Mouse (Mus musculus) forebrain, postnatal 0 days (tissue): ENCODE measurements around the gene Clpx. TPM values are rescaled to one million over a fixed set of nuclear protein-coding genes. Genes with fewer than 3 reads are reported as not detected.

Source experiments
- ATAC-seq: fragments of 200-750 bp; cut with Nextera tagmentation; 2 replicates; pipeline ENCODE4 v1.8.0; 2017; ENCODE audit warnings: mild to moderate bottlenecking, moderate library complexity
- DNase-seq: peaks from one replicate; pipeline ENCODE4 v3.0.0-alpha.2; 2015
- H3K27ac ChIP-seq: fragments of 300-500 bp; sonication (generic); 2 replicates; pipeline ENCODE4 v1.5.1; 2014; ENCODE audit warnings: low read depth, mild to moderate bottlenecking, antibody characterized with exemption, low read length, moderate library complexity, mixed read lengths
- H3K27me3 ChIP-seq: fragments of 300-500 bp; sonication (generic); 2 replicates; pipeline ENCODE4 v1.6.1; 2014; ENCODE audit warnings: mild to moderate bottlenecking, low read length, mixed read lengths; ENCODE audit not compliant: insufficient read depth
- H3K36me3 ChIP-seq: fragments of 300-500 bp; sonication (generic); 2 replicates; pipeline ENCODE4 v1.6.1; 2014; ENCODE audit warnings: mild to moderate bottlenecking, moderate library complexity; ENCODE audit not compliant: insufficient read depth
- H3K4me1 ChIP-seq: fragments of 300-500 bp; sonication (generic); 2 replicates; pipeline ENCODE4 v1.6.1; 2014; ENCODE audit warnings: antibody characterized with exemption; ENCODE audit not compliant: insufficient read depth
- H3K4me2 ChIP-seq: fragments of 300-500 bp; sonication (generic); 2 replicates; pipeline ENCODE4 v1.6.1; 2014; ENCODE audit warnings: low read depth, mild to moderate bottlenecking, moderate library complexity
- H3K4me3 ChIP-seq: fragments of 300-500 bp; sonication (generic); 2 replicates; pipeline ENCODE4 v1.5.1; 2014; ENCODE audit warnings: low read depth, low read length, mixed read lengths
- H3K9ac ChIP-seq: fragments of 300-500 bp; sonication (generic); 2 replicates; pipeline ENCODE4 v1.6.1; 2014; ENCODE audit warnings: mild to moderate bottlenecking
- H3K9me3 ChIP-seq: fragments of 300-500 bp; sonication (generic); 2 replicates; pipeline ENCODE4 v1.6.1; 2016; ENCODE audit warnings: low read length
- CTCF ChIP-seq: sonication (generic); IDR thresholded peaks from 2 replicates; pipeline ENCODE4 v1.5.1; 2016; ENCODE audit warnings: antibody characterized with exemption, control low read depth, low read depth
- WGBS: fragments of 180-500 bp; shearing (Covaris S2); extraction: QIAGEN DNeasy Blood & Tissue Kit; methylation state at CpG from one replicate; pipeline ENCODE4 v1.1.7; 2014; 5-methylcytosine and 5-hydroxymethylcytosine counted together
- polyA plus RNA-seq: library from polyadenylated mRNA; unstranded; fragments of >200 nt; fragmentation: Nextera tagmentation; extraction: Ambion mirVana; gene quantifications from 2 replicates; pipeline ENCODE4 v1.2.1, GENCODE M21; 2015
- total RNA-seq: library from RNA; depleted of rRNA; stranded (reverse); fragments of >200 nt; gene quantifications from 2 replicates; pipeline ENCODE4 v1.2.3, GENCODE M21; 2014; rRNA removed

Gene Clpx
- total RNA-seq: 34.9 and 39.0 TPM in 2 replicates
- 34.4 and 38.7 TPM in 2 replicates for polyA plus RNA-seq

DNA sequence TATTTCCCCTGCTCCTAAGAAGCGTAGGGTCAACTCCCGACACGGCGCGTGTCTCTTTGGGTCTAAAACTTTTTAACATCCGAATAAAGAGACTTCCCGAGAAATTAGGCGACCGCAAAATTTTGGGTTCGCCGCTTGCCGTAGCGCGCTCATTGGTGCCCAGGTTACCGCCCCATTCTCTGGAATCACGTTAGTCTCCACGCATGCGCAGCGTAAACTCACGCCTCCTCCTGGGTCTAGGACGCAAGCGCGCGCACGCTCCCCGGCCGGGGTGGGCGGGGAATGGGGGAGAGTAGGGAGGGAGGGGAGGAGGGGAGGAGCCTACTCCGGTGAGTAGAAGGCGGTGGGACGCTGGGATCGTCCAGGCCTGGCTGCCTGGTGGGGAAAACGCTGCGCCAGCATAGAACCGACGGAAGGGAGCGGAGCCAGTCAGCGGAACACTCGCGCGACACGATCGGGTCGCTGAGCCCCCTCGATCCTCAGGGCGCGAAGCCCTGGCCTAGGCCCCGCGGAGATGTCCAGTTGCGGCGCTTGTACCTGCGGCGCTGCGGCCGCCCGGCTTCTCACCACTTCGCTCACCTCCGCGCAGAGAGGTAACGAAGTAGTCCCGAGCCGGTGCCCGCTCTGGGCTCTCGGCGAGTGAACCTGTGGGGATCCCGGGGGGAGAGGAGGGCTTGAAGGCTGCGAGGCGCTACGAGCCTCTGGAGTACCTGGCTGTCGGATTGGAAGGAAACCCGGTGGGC, at the start of gene Clpx:
TSS of gene Clpx (plus strand) at position 288 of the 743 bp plus-strand sequence.
- peak; percentile 49 for TF ChIP-seq CTCF
- DNase-seq: peak; percentile 100
- Histone ChIP-seq H3K4me3 (peak within 1 kb of the TSS; percentile 99), H3K4me1 (peaks cover 13% of the 10 kb centered on the region; the same call in 1 of the 2 replicates), H3K36me3 (peaks cover 6% of the 10 kb centered on the region; the same call in 1 of the 2 replicates), H3K27ac (peak within 1 kb of the TSS; percentile 85), H3K9ac (peak within 1 kb of the TSS; percentile 88), H3K27me3 (no peaks in the 10 kb centered on the region), H3K4me2 (peak within 1 kb of the TSS; percentile 84), H3K9me3 (no peaks in the 10 kb centered on the region)
- under 1% methylated on average over 71 of the region's 71 CpGs for WGBS
- peak; percentile 97 for ATAC-seq

DNA sequence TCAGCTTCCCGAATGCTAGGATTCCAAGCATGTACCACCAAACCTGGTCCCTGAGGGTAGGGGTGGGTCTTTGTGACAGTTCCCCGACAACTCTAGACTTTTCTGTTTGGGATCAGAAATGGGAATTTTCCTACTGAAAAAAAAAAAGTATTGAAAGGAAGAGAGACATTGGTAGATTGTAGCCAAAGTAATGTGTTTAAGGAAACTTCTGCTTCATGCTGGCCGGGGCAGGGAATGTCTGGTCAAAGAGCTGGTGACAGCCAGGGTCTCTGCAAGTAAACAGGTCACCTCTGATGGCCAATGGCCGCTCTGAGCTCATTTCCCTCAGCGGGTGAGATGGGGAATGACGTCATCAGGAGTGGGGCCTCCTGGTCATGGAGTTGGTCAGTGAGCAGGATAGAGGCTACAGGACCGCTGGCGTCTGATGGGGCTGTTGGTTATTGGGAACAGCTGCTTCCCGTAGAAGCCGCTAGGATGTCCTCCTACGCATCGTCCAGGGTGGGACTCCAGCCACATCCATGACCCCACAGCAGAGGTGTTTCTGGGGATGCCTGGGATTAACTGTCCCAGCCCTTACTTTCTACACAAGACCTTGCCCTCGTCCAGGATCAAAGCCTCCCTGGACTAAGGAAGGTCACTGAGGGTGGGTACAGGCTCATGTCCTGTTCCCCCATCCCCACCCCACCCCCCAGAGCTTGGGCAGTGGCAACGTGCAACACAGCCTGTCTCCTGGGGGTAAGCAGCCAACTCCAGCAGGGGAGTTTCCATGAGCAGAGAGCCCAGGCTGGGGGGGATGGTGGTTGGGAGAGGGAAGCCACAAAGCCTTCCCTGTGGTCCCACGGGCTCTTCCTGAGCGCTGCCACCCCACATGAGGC, 46.3 kb upstream of the Clpx start:
- Histone ChIP-seq H3K4me3 (no peak overlapping the region), H3K36me3 (no peaks in the 10 kb centered on the region), H3K4me1 (no peaks in the 10 kb centered on the region), H3K4me2 (no peak overlapping the region), H3K27ac (no peak overlapping the region), H3K9ac (no peak overlapping the region), H3K9me3 (no peaks in the 10 kb centered on the region), H3K27me3 (no peaks in the 10 kb centered on the region)
- WGBS: 78% methylated on average over 16 of the region's 16 CpGs
- no peak for TF ChIP-seq CTCF
- DNase-seq (no peak), ATAC-seq (no peak)

DNA sequence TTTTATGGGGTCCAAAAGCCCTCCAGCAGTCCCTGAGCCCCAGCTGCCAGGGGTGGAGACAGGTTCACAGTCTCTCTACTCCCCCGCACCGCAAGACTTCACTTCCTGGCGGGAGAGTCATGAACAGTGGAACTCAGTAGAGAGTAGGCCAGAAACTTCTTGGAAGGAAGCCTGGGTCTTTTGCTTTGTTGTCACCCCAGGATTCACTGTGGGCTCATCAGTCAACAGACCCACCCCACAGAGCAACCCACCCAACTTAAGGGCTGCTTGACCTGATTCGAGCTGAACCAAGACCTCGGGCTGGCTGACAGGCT, 45.7 kb upstream of the Clpx start:
- no peak overlapping the region for H3K4me2 ChIP-seq
- H3K4me3 ChIP-seq: no peak overlapping the region
- TF ChIP-seq CTCF: no peak
- no peak for ATAC-seq
- H3K9ac ChIP-seq: no peak overlapping the region
- H3K4me1 ChIP-seq: no peaks in the 10 kb centered on the region
- H3K27ac ChIP-seq: no peak overlapping the region
- H3K27me3 ChIP-seq: no peaks in the 10 kb centered on the region
- DNase-seq: no peak
- H3K36me3 ChIP-seq: no peaks in the 10 kb centered on the region
- no peaks in the 10 kb centered on the region for H3K9me3 ChIP-seq
- WGBS: 88% methylated on average over 5 of the region's 5 CpGs

DNA sequence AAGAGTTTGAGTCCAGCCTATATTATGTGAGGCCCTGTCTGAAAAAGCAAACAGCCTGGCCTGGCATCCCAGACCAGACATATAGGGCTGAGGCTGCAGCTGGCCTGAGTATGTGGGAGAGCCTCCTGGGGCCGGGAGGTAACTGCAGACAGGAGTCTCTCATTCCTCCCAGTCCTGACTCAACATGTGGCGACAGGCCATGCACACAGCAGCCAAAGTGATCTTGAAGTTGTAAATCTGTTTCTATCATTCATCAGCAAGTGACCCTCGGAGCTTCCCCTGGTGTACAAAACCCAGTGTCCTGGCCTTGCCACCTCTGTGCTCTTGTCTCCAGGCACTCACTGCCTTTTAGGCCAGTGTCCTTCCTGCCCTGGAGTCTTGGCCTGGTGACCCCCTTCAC, 42.0 kb upstream of the Clpx start:
- no peaks in the 10 kb centered on the region for H3K27me3 ChIP-seq
- H3K9me3 ChIP-seq: no peaks in the 10 kb centered on the region
- no peaks in the 10 kb centered on the region for H3K36me3 ChIP-seq
- no peak overlapping the region for H3K27ac ChIP-seq
- DNase-seq (no peak), ATAC-seq (no peak)
- no peak for TF ChIP-seq CTCF
- H3K4me3 ChIP-seq: no peak overlapping the region
- 73% methylated on average over 3 of the region's 3 CpGs for WGBS
- H3K4me1 ChIP-seq: no peaks in the 10 kb centered on the region
- no peak overlapping the region for H3K9ac ChIP-seq
- no peak overlapping the region for H3K4me2 ChIP-seq

DNA sequence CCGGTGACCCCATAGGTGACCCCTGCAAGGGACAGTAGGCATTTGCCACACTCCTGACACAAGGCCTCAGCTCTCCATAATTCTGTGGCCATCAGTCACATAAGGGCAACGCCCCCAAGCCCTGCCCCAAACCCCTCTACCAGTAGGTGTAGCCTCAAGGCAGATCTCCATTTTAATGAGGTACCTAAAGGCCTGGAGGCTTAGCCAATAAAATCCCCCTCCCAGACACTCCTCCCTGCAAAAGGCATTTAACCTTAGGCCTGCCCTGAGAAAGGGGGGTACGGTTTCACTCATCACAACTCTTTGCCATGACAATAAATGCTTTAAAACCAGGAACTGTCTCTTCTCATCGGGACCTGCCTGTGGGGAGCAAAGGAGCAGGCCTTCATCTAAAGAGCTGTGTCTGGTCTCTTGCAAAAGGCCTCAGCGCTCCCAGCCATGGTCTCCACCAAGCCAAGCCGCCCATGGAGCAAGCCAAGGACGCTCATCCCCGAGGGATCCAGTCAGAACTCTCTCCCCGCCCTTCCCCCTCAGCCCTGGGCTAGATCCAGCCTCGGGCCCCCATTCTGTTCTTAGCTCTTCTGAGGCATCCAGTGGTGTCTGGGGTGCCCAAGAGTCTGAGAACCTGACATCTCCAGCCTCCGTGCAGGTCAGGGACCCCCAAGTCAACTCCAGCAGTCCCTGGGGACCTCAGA, 38.0 kb upstream of the Clpx start:
- no peak overlapping the region for H3K9ac ChIP-seq
- no peaks in the 10 kb centered on the region for H3K27me3 ChIP-seq
- H3K9me3 ChIP-seq: no peaks in the 10 kb centered on the region
- H3K36me3 ChIP-seq: no peaks in the 10 kb centered on the region
- no peak for TF ChIP-seq CTCF
- H3K4me3 ChIP-seq: no peak overlapping the region
- no peak overlapping the region for H3K4me2 ChIP-seq
- no peak for DNase-seq
- WGBS: 63% methylated on average over 11 of the region's 11 CpGs
- no peak overlapping the region for H3K27ac ChIP-seq
- ATAC-seq: no peak
- H3K4me1 ChIP-seq: no peaks in the 10 kb centered on the region

DNA sequence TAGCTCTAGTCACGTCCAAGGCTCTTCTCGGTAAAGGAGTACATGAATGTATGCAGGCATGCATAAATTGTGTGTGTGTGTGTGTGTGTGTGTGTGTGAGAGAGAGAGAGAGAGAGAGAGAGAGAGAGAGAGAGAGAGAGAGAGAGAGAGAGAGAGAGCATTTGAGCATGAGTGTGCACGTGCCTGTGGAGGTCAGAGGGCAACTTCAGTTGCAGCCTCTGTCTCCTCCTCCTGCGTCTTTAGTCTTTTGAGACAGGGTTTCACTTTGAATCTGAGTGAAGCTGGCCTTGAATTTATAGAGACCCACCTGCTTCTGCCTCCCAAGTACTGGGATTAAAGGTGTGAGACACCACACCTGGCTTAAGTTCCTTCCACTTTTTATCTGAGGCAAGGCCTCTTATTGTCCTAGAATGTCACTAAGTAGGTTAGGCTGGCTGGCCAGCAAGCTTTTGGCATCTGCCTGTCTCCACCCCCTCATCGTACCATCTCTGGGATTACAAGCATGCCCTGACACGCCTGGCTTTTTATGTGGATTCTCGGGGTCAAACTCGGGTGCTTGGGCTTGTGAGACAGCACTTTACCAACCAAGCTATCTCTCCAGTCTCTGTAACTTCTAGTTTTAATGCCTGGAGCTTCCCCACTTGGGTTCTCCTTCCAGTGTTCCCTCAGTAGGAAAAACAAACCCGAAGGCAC, 36.7 kb upstream of the Clpx start:
- no peak overlapping the region for H3K9ac ChIP-seq
- no peak overlapping the region for H3K27ac ChIP-seq
- no peak overlapping the region for H3K4me3 ChIP-seq
- H3K9me3 ChIP-seq: no peaks in the 10 kb centered on the region
- DNase-seq (no peak), ATAC-seq (no peak)
- no peak overlapping the region for H3K4me2 ChIP-seq
- no peaks in the 10 kb centered on the region for H3K36me3 ChIP-seq
- H3K27me3 ChIP-seq: no peaks in the 10 kb centered on the region
- H3K4me1 ChIP-seq: no peaks in the 10 kb centered on the region
- WGBS: 73% methylated on average over 9 of the region's 9 CpGs
- TF ChIP-seq CTCF: no peak
